Mouse (Mus musculus) hindbrain, embryonic 10.5 days (tissue): Measurements from ENCODE around the gene Cdh5. TPM values are rescaled to one million over a fixed set of nuclear protein-coding genes. Genes with fewer than 3 reads are reported as not detected.

Experiments used
- DNase-seq: peaks from one replicate; pipeline ENCODE4 v3.0.0-alpha.2; 2017; ENCODE audit warnings: low spot score
- H3K27ac ChIP-seq: fragments of 300-500 bp; sonication (generic); 2 replicates; pipeline ENCODE4 v1.5.1; 2016; ENCODE audit warnings: mild to moderate bottlenecking, moderate library complexity
- H3K27me3 ChIP-seq: fragments of 300-500 bp; sonication (generic); 2 replicates; pipeline ENCODE4 v1.6.1; 2016; ENCODE audit warnings: mild to moderate bottlenecking; ENCODE audit not compliant: poor library complexity, insufficient read depth, severe bottlenecking
- H3K36me3 ChIP-seq: fragments of 300-500 bp; sonication (generic); 2 replicates; pipeline ENCODE4 v1.6.1; 2016; ENCODE audit warnings: mild to moderate bottlenecking, moderate library complexity
- H3K4me1 ChIP-seq: fragments of 300-500 bp; sonication (generic); replicated peaks from 2 replicates; pipeline ENCODE4 v1.6.1; 2016; ENCODE audit warnings: mild to moderate bottlenecking
- H3K4me3 ChIP-seq: fragments of 300-500 bp; sonication (generic); 2 replicates; pipeline ENCODE4 v1.5.1; 2016; ENCODE audit warnings: mild to moderate bottlenecking, moderate library complexity
- H3K9me3 ChIP-seq: fragments of 300-500 bp; sonication (generic); 2 replicates; pipeline ENCODE4 v1.6.1; 2016; ENCODE audit warnings: mild to moderate bottlenecking, moderate library complexity
- WGBS: fragments of 180-500 bp; shearing (Covaris S2); methylation state at CpG from one replicate; pipeline ENCODE4 v1.1.7; 2016; 5-methylcytosine and 5-hydroxymethylcytosine counted together
- polyA plus RNA-seq: library from polyadenylated mRNA; unstranded; fragments of >200 nt; fragmentation: Nextera tagmentation; extraction: Ambion mirVana; gene quantifications from 2 replicates; pipeline ENCODE4 v1.2.1, GENCODE M21; 2016

Cdh5 gene
- polyA plus RNA-seq, 1 experiment from 2014 or later: 13.2 TPM

GRCm38 (mm10) chr8:104147947-104148346 lies 46.5 kb downstream of the Cdh5 start:
- DNase-seq: no peak
- H3K9me3 ChIP-seq: no peaks in the 10 kb centered on the region
- 90% methylated on average over 2 of the region's 2 CpGs for WGBS

GRCm38 (mm10) chr8:104160731-104161130 lies 59.3 kb downstream of the Cdh5 start:
- Histone ChIP-seq H3K9me3 (no peaks in the 10 kb centered on the region), H3K27me3 (no peaks in the 10 kb centered on the region), H3K4me3 (no peak overlapping the region), H3K4me1 (0 out of 2 replicates have a peak, but pooled peaks cover 3% of the 10 kb centered on the region), H3K36me3 (no peaks in the 10 kb centered on the region), H3K27ac (no peak overlapping the region)
- WGBS: 64% methylated on average over 5 of the region's 5 CpGs
- DNase-seq: no peak

More at GRCm38 (mm10) chr8:104147947-104148346, 46.5 kb downstream of the Cdh5 start:
- Histone ChIP-seq H3K4me1 (peaks cover 4% of the 10 kb centered on the region; the same call in 1 of the 2 replicates), H3K27ac (no peak overlapping the region), H3K36me3 (no peaks in the 10 kb centered on the region), H3K27me3 (no peaks in the 10 kb centered on the region), H3K4me3 (no peak overlapping the region)

- DNase-seq: no peak
- no peak overlapping the region for H3K4me3 ChIP-seq
- no peaks in the 10 kb centered on the region for H3K36me3 ChIP-seq
- H3K4me1 ChIP-seq: peaks cover 18% of the 10 kb centered on the region
- no peak overlapping the region for H3K27ac ChIP-seq
- H3K9me3 ChIP-seq: no peaks in the 10 kb centered on the region
- peaks cover 58% of the 10 kb centered on the region for H3K27me3 ChIP-seq
- WGBS: 70% methylated on average over 3 of the region's 3 CpGs
Measured at GRCm38 (mm10) chr8:104169461-104169860, 68.0 kb downstream of the Cdh5 start.

- H3K9me3 ChIP-seq: no peaks in the 10 kb centered on the region
- H3K27ac ChIP-seq: peak within 1 kb of the TSS; percentile 85
- H3K4me3 ChIP-seq: peak within 1 kb of the TSS; percentile 79
- peaks cover 18% of the 10 kb centered on the region for H3K4me1 ChIP-seq
- 2% methylated on average over 87 of the region's 87 CpGs for WGBS
- H3K36me3 ChIP-seq: no peaks in the 10 kb centered on the region
- peaks cover 59% of the 10 kb centered on the region for H3K27me3 ChIP-seq
- peak; percentile 60 for DNase-seq
Measured at GRCm38 (mm10) chr8:104170118-104171049, 69.0 kb downstream of the Cdh5 start, which contains the start of gene Bean1. Gene Bean1 (plus strand): TSS chr8:104170442.

GRCm38 (mm10) chr8:104171050-104171620 lies 69.7 kb downstream of the Cdh5 start:
- H3K36me3 ChIP-seq: no peaks in the 10 kb centered on the region
- 5% methylated on average over 32 of the region's 32 CpGs for WGBS
- no peak for DNase-seq
- peaks cover 18% of the 10 kb centered on the region for H3K4me1 ChIP-seq
- H3K27ac ChIP-seq: peak overlapping the region; percentile 85
- no peaks in the 10 kb centered on the region for H3K9me3 ChIP-seq
- H3K27me3 ChIP-seq: peaks cover 59% of the 10 kb centered on the region
- H3K4me3 ChIP-seq: peak overlapping the region; percentile 79

- Histone ChIP-seq H3K27me3 (peaks cover 59% of the 10 kb centered on the region), H3K9me3 (no peaks in the 10 kb centered on the region), H3K27ac (no peak overlapping the region), H3K36me3 (no peaks in the 10 kb centered on the region), H3K4me3 (no peak overlapping the region), H3K4me1 (peaks cover 18% of the 10 kb centered on the region)
- no peak for DNase-seq
- WGBS: 88% methylated on average over 6 of the region's 6 CpGs
Measured at GRCm38 (mm10) chr8:104172420-104172819, 71.0 kb downstream of the Cdh5 start.

GRCm38 (mm10) chr8:104175848-104176527 lies 74.6 kb downstream of the Cdh5 start:
- H3K9me3 ChIP-seq: no peaks in the 10 kb centered on the region
- no peak overlapping the region for H3K4me3 ChIP-seq
- no peaks in the 10 kb centered on the region for H3K36me3 ChIP-seq
- 81% methylated on average over 8 of the region's 8 CpGs for WGBS
- H3K4me1 ChIP-seq: peaks cover 10% of the 10 kb centered on the region
- peaks cover 34% of the 10 kb centered on the region for H3K27me3 ChIP-seq
- DNase-seq: no peak
- no peak overlapping the region for H3K27ac ChIP-seq

- H3K27me3 ChIP-seq: peaks cover 24% of the 10 kb centered on the region
- H3K36me3 ChIP-seq: no peaks in the 10 kb centered on the region
- H3K4me1 ChIP-seq: peaks cover 4% of the 10 kb centered on the region
- no peak overlapping the region for H3K27ac ChIP-seq
- no peak for DNase-seq
- 87% methylated on average over 4 of the region's 4 CpGs for WGBS
- no peaks in the 10 kb centered on the region for H3K9me3 ChIP-seq
- no peak overlapping the region for H3K4me3 ChIP-seq
Measured at GRCm38 (mm10) chr8:104177054-104177453, 75.6 kb downstream of the Cdh5 start.

GRCm38 (mm10) chr8:104184905-104185304 lies 83.5 kb downstream of the Cdh5 start:
- DNase-seq: no peak
- no peaks in the 10 kb centered on the region for H3K9me3 ChIP-seq
- H3K36me3 ChIP-seq: no peaks in the 10 kb centered on the region
- peak overlapping the region; percentile 41 for H3K27ac ChIP-seq
- WGBS: 28% methylated on average over 6 of the region's 6 CpGs
- H3K4me3 ChIP-seq: no peak overlapping the region
- peaks cover 12% of the 10 kb centered on the region for H3K4me1 ChIP-seq
- no peaks in the 10 kb centered on the region for H3K27me3 ChIP-seq

GRCm38 (mm10) chr8:104186827-104187226 lies 85.4 kb downstream of the Cdh5 start:
- Histone ChIP-seq H3K27ac (no peak overlapping the region), H3K36me3 (no peaks in the 10 kb centered on the region), H3K27me3 (no peaks in the 10 kb centered on the region), H3K4me1 (peaks cover 19% of the 10 kb centered on the region), H3K4me3 (no peak overlapping the region), H3K9me3 (no peaks in the 10 kb centered on the region)
- WGBS: 91% methylated on average over 4 of the region's 4 CpGs
- DNase-seq: no peak

- no peaks in the 10 kb centered on the region for H3K9me3 ChIP-seq
- no peaks in the 10 kb centered on the region for H3K27me3 ChIP-seq
- H3K36me3 ChIP-seq: no peaks in the 10 kb centered on the region
- H3K4me1 ChIP-seq: peaks cover 22% of the 10 kb centered on the region
- 90% methylated on average over 6 of the region's 6 CpGs for WGBS
- H3K27ac ChIP-seq: no peak overlapping the region
- DNase-seq: no peak
- H3K4me3 ChIP-seq: no peak overlapping the region
Measured at GRCm38 (mm10) chr8:104187622-104188021, 86.2 kb downstream of the Cdh5 start.

GRCm38 (mm10) chr8:104188459-104188858 lies 87.0 kb downstream of the Cdh5 start:
- Histone ChIP-seq H3K27me3 (no peaks in the 10 kb centered on the region), H3K27ac (no peak overlapping the region), H3K36me3 (no peaks in the 10 kb centered on the region), H3K4me1 (peaks cover 22% of the 10 kb centered on the region), H3K9me3 (no peaks in the 10 kb centered on the region; the same call in 1 of the 2 replicates), H3K4me3 (no peak overlapping the region)
- DNase-seq: no peak
- 79% methylated on average over 5 of the region's 5 CpGs for WGBS
